Mouse (Mus musculus) liver, postnatal 0 days (tissue): Measurements from ENCODE around the gene Med20.

Experiments
- CTCF ChIP-seq: sonication (generic); IDR thresholded peaks from 2 replicates; pipeline ENCODE4 v1.5.1; 2016; ENCODE audit warnings: antibody characterized with exemption, low read depth
- EP300 ChIP-seq: IDR thresholded peaks from 2 replicates; pipeline ENCODE4 v1.6.1; 2016; ENCODE audit warnings: antibody characterized with exemption, low read depth, mild to moderate bottlenecking

GRCm38 (mm10) chr17:47606220-47606619 lies 5.2 kb upstream of the Med20 start:
- TF ChIP-seq CTCF, result peak; percentile 64
- no peak for TF ChIP-seq EP300
